Mouse (Mus musculus) cerebellum, adult 9-11 months (tissue): Measurements from ENCODE around the gene Il10.
A peak's percentile ranks its signal among the peaks of the same experiment; 100 is the strongest.

ENCODE experiments used
- DNase-seq: peaks from one replicate; pipeline ENCODE4 v3.0.0; 2022

Il10 gene

DNA sequence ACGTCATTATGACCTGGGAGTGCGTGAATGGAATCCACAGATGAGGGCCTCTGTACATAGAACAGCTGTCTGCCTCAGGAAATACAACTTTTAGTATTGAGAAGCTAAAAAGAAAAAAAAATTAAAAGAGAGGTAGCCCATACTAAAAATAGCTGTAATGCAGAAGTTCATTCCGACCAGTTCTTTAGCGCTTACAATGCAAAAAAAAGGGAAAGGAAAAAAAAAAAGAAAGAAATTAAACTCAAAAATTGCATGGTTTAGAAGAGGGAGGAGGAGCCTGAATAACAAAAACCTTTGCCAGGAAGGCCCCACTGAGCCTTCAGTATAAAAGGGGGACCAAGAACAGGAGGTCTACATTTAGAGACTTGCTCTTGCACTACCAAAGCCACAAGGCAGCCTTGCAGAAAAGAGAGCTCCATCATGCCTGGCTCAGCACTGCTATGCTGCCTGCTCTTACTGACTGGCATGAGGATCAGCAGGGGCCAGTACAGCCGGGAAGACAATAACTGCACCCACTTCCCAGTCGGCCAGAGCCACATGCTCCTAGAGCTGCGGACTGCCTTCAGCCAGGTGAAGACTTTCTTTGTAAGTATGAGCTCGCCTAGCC is at the start of gene Il10:
TSS of gene Il10 (plus strand) at position 354 of the 607 bp plus-strand sequence.
- DNase-seq: no peak

DNA sequence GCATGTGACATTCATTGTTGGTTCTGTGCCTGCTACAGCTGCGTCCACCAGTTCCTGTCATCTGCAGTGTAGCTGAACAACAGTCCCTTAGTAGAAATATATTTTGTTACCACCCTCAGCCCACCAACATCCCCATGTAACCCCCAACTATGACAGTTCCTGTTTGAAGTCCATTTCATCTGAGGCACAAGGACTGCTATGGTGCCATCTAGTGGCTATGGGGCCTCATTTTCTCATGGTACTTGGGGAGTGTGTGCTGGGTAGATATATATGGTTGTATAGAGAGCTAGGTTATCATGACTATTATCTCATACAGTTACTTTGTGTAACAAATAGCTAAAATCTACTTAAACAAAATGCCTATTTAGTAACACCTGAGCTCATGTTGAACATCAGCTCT is 40.2 kb upstream of the Il10 start:
- peak; percentile 6 for DNase-seq

DNA sequence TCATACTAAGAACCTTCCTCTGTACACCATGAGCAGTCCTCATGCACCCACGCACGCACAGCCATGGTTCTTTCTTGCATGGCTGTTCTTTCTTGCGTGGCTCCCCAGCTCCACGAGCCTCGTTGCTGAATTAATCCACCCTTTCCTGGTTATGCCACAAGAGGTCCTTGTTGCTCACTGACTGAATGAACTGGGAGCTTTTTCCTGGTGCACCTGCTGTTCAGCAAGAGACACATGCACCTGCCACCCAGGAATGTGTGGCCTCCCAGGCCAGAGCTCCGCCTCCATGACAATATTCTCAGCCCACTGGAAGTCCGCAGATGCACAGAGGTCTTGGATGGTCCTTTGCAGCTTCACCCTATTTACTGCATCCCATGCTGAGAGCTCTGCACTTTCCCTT is 35.2 kb upstream of the Il10 start:
- DNase-seq: no peak

DNA sequence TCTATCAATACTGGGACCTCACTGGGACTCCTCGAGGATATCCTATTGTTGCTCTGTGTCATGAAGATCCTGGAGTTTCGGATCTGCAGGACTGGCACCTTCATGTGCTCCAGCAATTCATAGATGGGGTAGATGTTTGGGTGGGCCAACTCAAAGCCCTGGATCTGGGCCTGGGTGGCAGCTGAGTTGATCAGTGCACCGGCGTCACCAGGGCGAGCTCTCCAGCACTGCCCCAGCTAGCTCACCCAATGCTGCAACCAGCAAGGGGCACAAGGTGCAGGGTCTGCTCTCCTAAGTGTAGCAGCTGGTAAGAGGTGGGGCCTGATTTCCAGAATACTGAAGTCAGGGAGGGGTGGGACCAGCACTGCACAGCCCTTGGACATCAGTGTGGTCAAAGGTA is 32.6 kb upstream of the Il10 start:
- DNase-seq: no peak

DNA sequence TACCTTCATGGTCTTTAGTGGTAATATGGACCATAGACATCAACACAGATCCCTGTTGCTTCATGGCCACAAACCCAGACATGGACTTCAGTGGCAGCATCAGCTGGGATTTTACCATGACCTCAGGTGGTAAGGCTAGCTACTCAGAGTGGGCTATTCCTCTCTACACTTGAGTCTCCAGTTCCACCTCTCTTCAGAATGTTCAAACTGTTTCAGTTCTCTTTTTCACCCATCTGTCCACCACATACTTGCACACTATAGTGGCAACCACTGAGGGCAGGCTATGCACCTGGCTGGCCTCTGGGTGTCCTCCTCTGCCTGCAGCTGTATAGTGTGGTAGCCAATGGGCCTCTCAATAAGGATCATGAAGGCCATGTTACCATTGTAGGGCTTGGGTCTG is 32.2 kb upstream of the Il10 start:
- no peak for DNase-seq

DNA sequence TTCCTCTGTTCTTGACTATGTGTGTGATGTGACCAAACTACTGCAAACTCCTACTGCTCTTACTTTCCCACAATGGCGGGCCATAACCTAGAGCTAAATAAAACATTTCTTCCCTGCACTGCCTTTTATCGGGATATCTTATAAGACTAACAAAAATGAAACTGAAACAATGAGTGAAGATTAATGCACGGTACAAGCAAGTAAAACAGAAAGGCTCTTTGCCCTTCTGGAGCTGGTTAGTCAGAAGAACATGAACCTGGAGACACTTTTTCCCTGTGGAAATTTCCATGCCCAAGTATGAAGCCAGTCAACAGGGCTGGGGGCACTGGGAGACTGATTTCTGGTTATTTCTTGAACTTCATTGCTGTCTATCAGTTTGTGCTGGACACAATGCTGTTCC is 30.3 kb upstream of the Il10 start:
- DNase-seq: no peak

DNA sequence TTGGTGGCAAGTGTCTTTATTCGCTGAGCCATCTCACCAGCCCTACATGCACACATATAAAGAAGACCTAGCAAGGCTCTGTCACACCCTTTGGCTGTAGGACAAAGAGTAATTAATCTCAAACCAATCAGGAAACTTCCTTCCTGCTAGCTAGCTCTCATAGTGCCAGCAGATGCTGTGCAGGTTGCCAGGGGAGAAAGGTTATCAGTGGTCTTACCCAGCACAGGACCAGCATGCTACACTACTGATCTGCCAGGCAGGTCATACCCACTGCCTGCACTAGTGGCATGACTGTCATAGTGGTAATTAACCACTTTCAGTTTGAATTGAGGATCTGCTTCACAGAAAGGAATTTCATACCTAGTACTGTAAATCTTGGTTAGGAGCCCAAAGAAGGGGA is 29.2 kb upstream of the Il10 start:
- no peak for DNase-seq

DNA sequence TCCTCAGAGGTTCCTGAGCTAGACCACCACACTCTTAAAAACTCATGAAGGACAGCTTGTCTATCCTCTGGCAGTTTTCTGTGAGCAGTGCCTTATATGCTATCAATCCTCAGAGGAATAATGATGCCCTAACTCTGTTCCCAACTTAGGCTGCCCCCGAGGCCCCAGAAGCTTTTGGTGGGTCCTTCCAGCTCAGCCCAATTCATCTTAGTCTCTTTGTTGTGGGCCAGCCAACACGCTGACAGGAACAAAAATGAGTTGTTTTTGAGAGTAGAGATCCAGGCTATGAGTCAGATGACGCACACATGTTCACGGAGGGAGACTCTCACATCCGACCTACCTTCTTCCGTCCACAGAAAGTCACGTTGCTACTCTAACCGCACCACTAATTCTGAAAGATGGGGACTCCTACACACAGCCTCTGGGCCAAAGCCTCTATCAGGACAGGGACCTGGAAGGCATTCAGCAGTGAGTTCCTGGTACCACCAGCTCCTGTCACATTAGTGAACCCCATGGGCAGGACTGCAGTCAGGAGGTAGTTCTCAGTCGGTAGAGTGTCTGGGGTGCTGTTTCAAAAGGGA is 26.0 kb upstream of the Il10 start:
- no peak for DNase-seq

DNA sequence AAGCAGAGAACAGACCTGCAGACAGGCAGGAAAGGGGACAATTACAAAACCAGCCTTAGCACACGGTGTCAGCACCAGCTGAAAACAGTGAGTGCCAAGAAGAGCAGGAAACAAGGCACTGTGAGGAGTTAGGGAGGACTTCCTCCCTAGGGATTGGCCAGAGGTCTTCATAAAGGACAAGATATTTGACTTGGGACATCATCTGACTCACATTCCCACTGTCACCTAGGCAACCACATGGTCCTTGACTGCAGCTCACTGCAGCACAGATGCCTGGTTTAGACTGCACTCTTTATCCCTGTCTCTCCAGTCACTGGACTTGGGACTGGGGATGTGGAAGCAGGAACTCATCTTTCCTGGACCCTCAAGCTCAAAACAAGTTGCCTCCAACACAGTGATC is 24.1 kb upstream of the Il10 start:
- no peak for DNase-seq

DNA sequence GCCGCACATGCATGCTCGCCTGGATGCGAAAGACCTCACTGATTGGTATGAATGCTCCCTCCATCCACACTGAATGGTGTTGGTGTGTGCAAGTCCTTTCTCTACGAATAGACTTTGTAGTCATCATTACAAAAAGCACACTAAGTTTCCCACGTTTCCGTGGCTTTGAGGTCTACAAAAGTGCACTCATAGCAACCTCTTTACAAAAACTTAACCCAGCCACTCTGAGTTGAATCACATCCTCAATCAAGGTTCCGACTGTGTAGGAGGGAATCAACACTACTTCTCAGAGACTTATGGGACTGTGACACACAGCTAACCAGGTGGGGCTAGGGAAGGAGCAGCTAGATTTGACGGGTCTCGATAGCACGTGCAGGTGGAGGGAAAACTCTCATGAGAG is 23.3 kb upstream of the Il10 start:
- DNase-seq: no peak

DNA sequence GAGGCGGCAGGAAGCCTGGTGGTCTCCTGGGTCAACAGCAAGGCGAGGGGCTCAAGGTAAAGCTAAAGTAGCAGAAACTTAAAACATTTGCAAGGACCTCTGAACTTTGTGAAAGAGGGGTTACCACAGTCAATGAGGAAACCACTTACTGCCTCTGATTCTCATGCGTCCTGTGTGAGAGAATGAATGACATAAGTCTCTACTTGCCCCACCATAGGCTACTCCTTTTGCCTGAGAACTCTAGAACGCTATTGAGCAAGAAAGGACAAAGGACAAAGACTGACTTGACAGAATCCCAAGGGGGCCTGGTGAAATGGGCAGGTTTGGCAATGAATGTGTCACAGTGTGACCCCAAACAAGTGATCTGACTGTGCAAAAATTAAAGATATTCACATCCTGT is 22.2 kb upstream of the Il10 start:
- no peak for DNase-seq

DNA sequence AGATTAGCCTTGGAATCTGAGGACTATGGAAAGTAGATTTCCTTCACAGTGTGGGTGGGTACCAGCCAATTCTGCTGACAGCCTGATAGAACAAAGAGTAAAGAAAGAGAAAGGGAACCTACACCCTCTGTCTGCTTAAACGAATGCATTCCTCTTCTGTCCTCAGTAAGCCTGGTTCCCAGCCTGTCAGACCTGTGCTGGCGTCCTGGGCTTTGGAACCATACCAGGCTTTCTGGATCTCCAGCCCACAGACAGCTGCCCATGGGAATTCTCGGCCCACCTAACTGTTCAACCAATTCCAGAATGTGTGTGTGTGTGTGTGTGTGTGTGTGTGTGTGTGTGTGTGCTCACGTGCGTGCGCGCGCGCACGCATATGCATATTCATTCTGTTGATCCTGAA is 21.3 kb upstream of the Il10 start:
- DNase-seq: no peak

DNA sequence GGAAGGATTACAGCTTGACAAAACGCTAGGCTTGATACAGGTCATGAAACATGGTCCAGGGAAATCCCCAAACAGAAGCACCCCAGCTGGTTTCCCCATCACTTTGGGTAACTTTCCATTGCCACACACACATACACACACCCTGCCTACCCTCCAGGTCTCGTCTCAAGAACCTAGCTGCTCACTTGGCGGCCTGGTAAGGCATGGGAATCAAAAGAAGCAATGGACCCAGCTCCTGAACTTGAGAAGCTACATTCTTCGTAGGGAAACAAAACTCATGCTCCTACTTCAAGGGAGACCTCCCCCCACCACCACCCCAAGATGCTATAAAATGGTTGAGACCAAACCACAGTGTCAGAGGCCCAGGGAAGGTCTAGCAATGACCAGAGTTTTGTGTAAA is 19.9 kb upstream of the Il10 start:
- no peak for DNase-seq

DNA sequence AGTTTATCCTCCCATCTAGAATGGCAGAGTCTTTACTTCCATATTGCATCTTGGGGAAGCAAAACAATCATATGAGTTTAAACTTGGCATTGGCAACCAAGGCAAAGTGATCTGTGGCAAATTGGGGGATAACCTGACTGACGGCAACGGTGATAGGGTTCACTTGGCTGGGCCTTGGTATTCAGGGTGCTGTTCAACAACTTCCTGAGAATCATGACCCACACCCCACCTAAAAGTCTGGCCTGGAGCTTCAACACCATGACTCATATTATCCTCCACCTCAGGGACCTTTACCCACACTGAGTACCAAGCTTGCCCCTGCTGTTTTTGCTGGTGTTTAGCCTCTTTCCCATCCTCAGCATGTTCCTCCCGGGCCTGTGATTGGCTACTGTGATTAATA is 19.3 kb upstream of the Il10 start:
- DNase-seq: no peak

DNA sequence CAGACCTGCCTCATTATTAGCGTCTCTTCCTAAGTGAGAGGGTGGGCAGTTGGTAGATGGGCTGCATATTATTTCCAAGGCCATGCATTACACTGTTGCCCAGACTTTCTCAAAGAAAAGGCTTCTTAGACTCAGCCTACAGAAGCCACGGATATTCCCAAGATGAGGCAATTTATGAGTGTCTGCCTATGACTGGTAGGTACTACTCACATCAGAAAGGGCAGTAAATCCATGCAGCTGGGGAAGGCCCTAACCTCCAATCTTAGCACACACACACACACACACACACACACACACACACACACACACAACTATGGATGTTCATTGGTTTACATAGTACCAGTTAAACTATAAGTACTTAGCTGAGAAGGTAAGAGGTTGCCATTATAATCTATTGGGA is 17.1 kb upstream of the Il10 start:
- DNase-seq: no peak

DNA sequence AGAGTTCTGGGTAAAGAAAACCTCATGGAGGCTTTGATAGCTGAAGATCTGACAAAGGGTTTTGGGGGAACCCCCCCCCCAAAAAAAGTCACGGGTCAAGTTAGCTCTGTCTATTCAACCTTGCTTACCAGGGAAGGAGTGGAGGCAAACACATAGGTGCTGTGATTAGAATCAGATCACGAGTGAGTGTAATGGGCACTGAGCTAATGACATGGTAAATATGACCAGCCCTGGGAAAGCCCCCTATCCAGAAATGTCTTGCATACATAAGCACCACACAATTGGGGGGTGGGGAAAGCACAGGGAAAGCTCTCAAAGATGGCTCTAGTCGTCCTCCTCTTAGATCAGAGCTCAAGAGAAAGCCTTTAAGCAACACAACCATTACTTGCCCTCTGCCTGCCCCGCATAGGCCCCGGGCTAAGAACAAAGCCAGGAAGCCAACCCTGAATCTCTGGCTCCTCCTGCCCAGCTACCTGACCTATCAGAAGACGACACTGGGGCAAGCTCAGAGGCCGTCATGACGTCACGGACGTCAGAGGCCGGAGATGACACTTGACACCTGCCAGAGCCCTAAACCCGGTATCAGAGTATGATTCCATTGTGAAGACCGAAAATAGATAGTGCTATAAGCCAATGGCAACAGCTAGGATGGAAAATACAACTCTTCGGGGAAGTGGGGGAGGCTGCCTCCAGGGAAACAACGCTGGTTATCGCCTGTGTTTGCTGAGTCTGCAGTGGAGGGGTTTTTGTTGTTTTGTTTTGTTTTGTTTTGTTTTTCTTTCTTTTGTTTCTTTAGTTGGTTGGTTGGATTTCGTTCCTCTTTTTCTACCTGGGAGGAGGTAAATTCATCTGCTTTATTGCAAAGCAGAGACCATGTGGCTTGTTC is 16.4 kb upstream of the Il10 start:
- no peak for DNase-seq

DNA sequence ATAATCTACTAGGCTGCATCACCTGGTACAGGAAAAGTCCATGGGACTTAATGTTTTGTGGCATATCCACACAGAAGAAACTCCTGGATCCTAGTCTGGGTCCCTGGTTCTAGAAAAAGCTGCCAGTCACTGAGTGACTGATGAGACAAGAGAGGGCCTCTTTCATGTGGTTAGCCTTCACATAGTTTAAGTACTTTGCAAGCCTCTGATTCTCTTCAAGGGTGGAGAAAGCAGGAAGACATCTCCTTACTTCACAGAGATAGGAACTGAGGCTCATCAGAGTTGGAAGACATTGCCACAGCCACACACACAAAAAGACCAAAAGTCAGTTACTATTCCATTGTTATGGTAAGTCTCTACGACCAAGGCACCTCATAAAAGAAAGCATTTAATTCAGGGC is 13.6 kb upstream of the Il10 start:
- no peak for DNase-seq

DNA sequence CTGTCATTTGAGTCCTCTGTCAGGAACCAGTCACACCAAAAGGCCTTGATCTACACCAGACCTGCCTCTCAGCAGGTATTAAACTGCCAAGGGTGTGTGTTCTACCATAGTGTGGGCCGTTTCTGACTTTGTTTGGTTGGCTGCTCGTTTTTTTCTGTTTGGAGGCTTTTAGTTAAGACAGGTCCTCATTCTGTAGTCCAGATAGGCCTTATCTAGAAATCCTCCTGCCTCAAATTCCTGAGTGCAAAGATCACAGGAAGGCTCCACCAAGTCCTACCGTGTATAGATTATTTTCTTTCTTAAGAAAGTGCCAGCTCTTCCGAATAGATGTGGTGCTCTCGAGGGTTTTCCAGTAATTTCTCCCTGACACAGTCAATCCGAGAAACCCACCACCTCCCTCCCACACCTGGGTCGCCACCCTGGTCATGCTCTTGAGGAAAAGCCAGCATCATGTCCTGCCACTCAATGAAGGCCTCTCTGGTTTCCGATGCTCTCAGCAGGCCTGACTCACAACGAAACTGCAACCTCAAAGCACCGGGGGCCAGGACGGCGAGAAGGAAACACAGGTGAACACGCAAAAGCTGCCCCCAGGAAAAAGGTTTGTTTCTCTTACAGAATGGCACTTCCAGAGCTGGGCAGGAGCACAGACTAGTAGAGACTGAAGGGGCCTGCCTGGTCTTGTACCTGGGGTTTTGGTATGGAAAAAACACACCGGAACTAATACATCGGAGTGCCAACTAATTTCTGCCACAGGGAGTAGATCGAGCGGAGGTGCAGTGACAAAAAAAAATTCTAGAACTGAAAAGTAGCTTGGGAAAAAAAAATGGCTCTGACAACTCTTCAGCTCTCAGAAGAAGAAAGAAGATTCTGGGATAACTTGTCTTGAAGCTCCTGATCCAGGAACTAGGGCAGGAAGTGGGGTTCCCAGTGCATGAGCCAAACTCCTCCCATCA is 9.2 kb upstream of the Il10 start:
- DNase-seq: no peak

DNA sequence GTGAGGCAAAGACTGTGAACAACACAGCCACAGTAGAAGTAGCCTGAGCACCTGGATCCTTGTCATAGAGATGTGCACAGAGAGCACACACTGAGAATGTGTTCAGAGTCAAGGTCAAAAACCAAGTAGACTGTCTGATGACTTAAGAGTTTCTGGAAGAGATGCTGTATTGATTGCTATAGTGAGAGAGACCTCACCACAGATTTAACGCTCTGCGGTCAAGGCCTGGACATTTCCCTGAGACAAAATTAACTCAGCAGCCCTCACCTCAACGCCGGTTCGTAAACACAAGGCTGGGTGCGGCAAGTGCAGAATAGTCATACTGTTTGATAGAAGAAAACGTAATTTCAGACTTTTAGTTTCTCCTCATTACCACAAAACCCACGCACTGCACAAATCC is 7.2 kb upstream of the Il10 start:
- no peak for DNase-seq

DNA sequence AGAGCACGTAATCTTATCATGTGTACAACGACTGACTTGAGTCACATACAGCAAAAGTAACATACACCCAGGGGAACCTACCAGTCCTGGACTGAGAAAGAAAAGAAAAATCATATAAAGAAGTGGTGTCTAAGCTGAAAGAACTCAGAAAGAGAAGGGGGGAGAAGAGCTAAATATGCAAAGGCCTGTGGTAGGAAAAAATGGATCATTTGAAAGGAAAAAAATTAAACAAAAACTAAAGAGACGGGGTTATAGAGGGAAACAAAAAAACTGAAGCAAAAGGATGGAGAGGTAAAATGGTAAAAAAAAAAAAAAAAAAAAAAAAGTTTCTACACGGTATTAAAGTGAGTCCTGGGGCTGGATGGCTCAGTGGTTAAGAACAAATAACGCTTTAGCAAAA is 5.7 kb upstream of the Il10 start:
- DNase-seq: no peak

DNA sequence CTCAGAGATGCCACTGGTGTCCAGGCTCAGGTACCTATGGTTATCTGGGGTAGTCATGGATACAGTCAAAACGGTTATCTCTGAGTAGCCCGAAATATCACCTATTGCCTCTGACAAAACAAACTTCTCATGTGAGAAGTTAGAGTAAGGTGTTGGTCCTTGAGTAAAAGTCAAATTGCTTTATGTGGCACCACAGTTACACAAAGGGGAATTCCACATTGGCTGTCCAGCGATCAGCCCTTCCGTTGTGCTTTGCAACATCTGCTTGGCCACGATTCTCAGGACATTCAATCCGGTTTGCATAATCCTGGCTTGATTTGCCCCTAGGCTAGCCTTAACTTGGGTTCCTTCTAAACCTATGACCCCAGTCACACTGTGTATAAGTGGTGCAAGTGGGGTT is 4.4 kb upstream of the Il10 start:
- DNase-seq: no peak

DNA sequence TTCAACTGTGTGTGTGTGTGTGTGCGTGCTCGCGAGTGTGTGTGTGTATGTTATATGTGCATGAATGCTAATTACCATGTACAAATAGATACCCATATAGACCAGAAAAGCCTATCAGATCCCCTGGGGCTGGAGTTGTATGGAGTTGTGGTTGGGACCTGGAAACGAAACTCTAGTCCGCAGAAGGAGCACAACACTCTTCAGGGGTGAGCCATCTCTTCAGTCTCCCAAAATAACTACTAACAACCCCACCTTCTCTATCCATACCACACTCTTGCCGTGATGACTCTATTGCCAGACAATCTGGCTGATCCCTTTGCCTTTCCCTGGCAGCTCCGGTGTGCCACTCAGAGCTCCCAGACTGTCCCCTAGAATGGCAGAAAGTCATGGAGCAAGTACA is 3.8 kb upstream of the Il10 start:
- no peak for DNase-seq
